Mouse (Mus musculus): ENCODE measurements at regions not wholly inside any gene's neighbourhood (a gene's known extent, or its start where the extent isn't known, plus 50 kb on each side); places are given as distances from the start of the nearest gene placed in this dataset.

DNA sequence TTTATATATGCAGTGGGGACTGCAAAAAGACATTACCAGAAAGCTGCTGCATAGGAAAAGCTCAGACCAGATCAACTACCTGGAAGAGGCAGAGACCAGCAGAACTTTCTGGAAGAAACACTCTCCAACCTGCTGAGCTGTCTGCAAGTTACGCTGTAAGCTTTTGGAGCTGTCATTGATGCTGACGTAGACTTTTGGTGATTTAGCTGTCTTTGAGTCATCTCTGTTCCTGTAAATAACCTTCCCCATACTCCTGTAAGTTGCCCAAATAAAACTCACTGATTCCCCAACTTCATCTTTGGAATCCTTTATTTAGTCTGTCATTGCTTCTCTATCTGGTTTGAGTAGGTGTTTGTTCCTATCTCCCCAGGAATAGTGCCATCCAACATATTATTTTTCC, 218.5 kb upstream of the Gbe1 start:
- H3K27me3 ChIP-seq (ENCODE audit: control insufficient read depth, insufficient read depth, low read length, poor library complexity, severe bottlenecking) = no peaks in the 10 kb centered on the region
- no peaks in the 10 kb centered on the region for H3K4me1 ChIP-seq (ENCODE audit: control insufficient read depth, insufficient read depth, low read length)
- no peak overlapping the region for H3K9ac ChIP-seq (ENCODE audit: low read depth, poor library complexity, severe bottlenecking)
- H3K27ac ChIP-seq (ENCODE audit: insufficient read depth, low read length) = no peak overlapping the region
- H3K9me3 ChIP-seq (replicated peaks; ENCODE audit: control insufficient read depth, insufficient read depth, low read length, poor library complexity, severe bottlenecking) = no peaks in the 10 kb centered on the region
- H3K36me3 ChIP-seq (ENCODE audit: control insufficient read depth, insufficient read depth, low read length, poor library complexity, severe bottlenecking) = no peaks in the 10 kb centered on the region
- H3K4me3 ChIP-seq (ENCODE audit: low read depth, low read length) = no peak overlapping the region
- TF ChIP-seq POLR2A (IDR thresholded peaks at IDR 0.05; ENCODE audit: insufficient read depth, low read length) (no peak), CTCF (IDR thresholded peaks at IDR 0.05; ENCODE audit: low read depth, low read length) (no peak), EP300 (IDR thresholded peaks at IDR 0.05; ENCODE audit: insufficient read depth, low read depth, low read length) (no peak)

DNA sequence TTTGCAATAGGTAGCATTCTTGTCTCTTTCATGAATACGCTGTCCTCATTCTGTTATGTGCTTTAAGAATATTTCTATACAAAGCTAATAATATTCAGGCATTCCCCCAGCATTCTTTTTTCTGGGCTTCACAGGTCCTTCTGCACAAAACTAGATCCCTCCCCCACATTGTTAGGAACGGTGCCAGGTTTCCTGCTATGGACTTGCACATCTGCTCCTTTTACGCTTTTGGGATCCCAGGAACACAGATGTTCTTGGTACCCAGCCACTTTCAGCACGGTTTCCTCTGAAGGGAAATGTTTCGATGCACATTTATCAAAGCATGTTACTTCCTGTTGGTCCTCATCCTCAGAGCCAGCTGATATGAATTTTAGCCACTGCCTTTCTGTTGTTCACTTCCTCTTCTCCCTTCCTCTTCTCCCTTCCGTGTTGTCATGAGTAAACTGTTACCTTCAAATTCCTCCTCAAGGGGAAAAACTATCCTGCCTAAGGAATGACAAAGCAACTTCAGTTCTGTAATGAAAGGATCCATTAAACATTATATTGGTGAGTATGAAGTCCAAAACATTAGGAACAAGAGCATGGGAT, 209.9 kb upstream of the Gbe1 start:
- no peak overlapping the region for H3K27ac ChIP-seq (ENCODE audit: insufficient read depth, low read length)
- TF ChIP-seq EP300 (IDR thresholded peaks at IDR 0.05; ENCODE audit: insufficient read depth, low read depth, low read length) (no peak), CTCF (IDR thresholded peaks at IDR 0.05; ENCODE audit: low read depth, low read length) (no peak), POLR2A (IDR thresholded peaks at IDR 0.05; ENCODE audit: insufficient read depth, low read length) (no peak)
- no peaks in the 10 kb centered on the region for H3K9me3 ChIP-seq (replicated peaks; ENCODE audit: control insufficient read depth, insufficient read depth, low read length, poor library complexity, severe bottlenecking)
- no peak overlapping the region for H3K4me3 ChIP-seq (ENCODE audit: low read depth, low read length)
- H3K4me1 ChIP-seq (ENCODE audit: control insufficient read depth, insufficient read depth, low read length) = no peaks in the 10 kb centered on the region
- no peak overlapping the region for H3K9ac ChIP-seq (ENCODE audit: low read depth, poor library complexity, severe bottlenecking)
- H3K27me3 ChIP-seq (ENCODE audit: control insufficient read depth, insufficient read depth, low read length, poor library complexity, severe bottlenecking) = no peaks in the 10 kb centered on the region
- H3K36me3 ChIP-seq (ENCODE audit: control insufficient read depth, insufficient read depth, low read length, poor library complexity, severe bottlenecking) = no peaks in the 10 kb centered on the region

DNA sequence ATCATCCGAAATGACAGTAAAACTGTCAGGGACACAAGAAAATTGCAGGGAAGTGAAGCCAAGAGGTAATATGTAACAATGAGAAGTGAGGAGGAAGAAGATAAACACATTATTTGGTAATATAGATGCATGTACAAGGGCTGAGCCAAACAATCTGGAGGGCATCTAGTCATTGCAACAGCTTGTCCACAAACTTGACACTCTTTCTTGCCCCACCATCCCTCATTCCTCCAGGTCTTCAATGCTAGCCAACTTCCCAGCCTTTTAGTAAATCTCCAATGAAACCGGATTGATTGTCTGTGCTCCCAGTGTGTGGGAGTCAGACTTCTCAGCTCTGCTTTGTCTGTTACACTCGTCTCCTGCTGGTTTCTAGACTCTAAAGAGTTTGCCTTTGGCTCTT, 172.3 kb upstream of the Gbe1 start:
- H3K4me1 ChIP-seq (ENCODE audit: control insufficient read depth, insufficient read depth, low read length) = no peaks in the 10 kb centered on the region
- H3K4me3 ChIP-seq (ENCODE audit: low read depth, low read length) = no peak overlapping the region
- no peaks in the 10 kb centered on the region for H3K36me3 ChIP-seq (ENCODE audit: control insufficient read depth, insufficient read depth, low read length, poor library complexity, severe bottlenecking)
- TF ChIP-seq CTCF (IDR thresholded peaks at IDR 0.05; ENCODE audit: low read depth, low read length) (no peak), EP300 (IDR thresholded peaks at IDR 0.05; ENCODE audit: insufficient read depth, low read depth, low read length) (no peak), POLR2A (IDR thresholded peaks at IDR 0.05; ENCODE audit: insufficient read depth, low read length) (no peak)
- H3K27me3 ChIP-seq (ENCODE audit: control insufficient read depth, insufficient read depth, low read length, poor library complexity, severe bottlenecking) = no peaks in the 10 kb centered on the region
- no peak overlapping the region for H3K9ac ChIP-seq (ENCODE audit: low read depth, poor library complexity, severe bottlenecking)
- no peaks in the 10 kb centered on the region for H3K9me3 ChIP-seq (replicated peaks; ENCODE audit: control insufficient read depth, insufficient read depth, low read length, poor library complexity, severe bottlenecking)
- H3K27ac ChIP-seq (ENCODE audit: insufficient read depth, low read length) = no peak overlapping the region

DNA sequence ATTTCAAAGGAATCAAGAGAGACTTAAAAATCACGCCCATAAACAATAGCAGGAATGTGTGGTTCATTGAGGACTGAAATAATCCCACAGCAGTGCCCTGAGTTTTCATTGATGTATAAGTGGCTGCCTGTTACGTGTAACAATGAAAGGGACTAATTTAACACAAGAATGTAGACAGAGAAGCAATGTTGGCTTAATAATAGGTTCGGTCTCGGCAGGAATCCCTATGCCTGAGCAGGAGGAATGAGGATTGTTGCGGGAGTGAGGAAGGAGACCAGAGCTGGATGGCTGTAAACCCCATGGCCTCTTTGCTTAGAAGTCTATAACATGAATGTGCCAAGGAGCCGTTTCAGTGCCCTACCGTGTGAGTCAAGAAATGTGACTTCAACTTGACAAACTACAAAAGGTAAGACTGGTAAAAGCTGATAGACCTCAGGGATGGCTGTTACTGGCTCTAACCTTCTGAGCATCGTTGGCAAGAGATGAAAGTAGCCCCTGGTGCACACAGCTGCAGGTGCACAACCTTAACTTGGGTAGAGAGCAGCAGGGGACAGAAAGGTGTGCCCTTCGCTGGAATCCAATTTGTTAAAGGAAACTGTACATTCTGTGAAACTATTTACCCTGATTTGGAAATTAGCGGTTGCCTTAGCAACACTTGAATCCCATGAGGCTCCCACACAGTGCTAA, 165.9 kb upstream of the Gbe1 start:
- Histone ChIP-seq H3K4me1 (ENCODE audit: control insufficient read depth, insufficient read depth, low read length) (no peaks in the 10 kb centered on the region), H3K9me3 (replicated peaks; ENCODE audit: control insufficient read depth, insufficient read depth, low read length, poor library complexity, severe bottlenecking) (no peaks in the 10 kb centered on the region), H3K36me3 (ENCODE audit: control insufficient read depth, insufficient read depth, low read length, poor library complexity, severe bottlenecking) (no peaks in the 10 kb centered on the region), H3K27me3 (ENCODE audit: control insufficient read depth, insufficient read depth, low read length, poor library complexity, severe bottlenecking) (no peaks in the 10 kb centered on the region), H3K27ac (ENCODE audit: insufficient read depth, low read length) (no peak overlapping the region), H3K4me3 (ENCODE audit: low read depth, low read length) (no peak overlapping the region), H3K9ac (ENCODE audit: low read depth, poor library complexity, severe bottlenecking) (no peak overlapping the region)
- TF ChIP-seq POLR2A (IDR thresholded peaks at IDR 0.05; ENCODE audit: insufficient read depth, low read length) (no peak), CTCF (IDR thresholded peaks at IDR 0.05; ENCODE audit: low read depth, low read length) (no peak), EP300 (IDR thresholded peaks at IDR 0.05; ENCODE audit: insufficient read depth, low read depth, low read length) (no peak)

DNA sequence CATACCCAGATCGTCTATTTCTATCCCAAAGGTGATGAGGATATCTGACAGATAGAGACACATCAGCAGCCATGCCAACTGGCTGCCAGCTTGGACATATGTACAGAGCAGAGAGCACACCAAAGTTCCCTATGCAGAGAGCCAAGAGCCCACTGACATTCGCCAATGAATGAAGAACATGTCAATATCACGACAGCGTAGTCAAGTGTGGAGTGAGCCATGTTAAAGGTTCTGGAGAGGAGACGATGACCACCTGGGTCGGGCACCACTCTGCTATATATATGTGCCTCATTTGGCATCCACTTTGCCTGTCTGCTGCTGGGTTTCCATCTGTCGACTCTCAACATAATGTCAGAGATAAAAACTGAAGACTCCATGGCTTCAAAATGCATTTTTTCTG, 159.2 kb upstream of the Gbe1 start:
- no peaks in the 10 kb centered on the region for H3K36me3 ChIP-seq (ENCODE audit: control insufficient read depth, insufficient read depth, low read length, poor library complexity, severe bottlenecking)

DNA sequence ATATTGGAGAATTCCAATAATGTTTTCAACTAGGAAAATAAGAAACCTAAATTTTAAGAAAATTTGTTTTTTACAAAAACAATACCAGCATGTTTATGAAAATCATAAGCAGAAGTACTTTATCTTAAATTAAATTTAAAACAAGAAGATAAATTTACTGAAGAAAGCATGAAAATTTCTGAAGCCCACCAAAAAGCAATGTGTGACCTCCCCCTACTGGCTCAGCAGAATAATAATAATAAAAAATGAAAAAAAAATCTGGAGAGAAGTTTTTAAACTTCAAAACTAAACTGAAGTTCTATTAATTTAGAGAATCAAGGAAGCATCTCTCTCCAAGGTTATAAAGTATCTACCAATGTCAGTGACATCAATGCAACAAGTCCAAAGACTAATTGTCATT, 153.2 kb upstream of the Gbe1 start:
- H3K27me3 ChIP-seq (ENCODE audit: control insufficient read depth, insufficient read depth, low read length, poor library complexity, severe bottlenecking) = no peaks in the 10 kb centered on the region
- H3K4me3 ChIP-seq (ENCODE audit: low read depth, low read length) = no peak overlapping the region
- no peak overlapping the region for H3K27ac ChIP-seq (ENCODE audit: insufficient read depth, low read length)
- no peaks in the 10 kb centered on the region for H3K9me3 ChIP-seq (replicated peaks; ENCODE audit: control insufficient read depth, insufficient read depth, low read length, poor library complexity, severe bottlenecking)
- no peaks in the 10 kb centered on the region for H3K4me1 ChIP-seq (ENCODE audit: control insufficient read depth, insufficient read depth, low read length)
- no peaks in the 10 kb centered on the region for H3K36me3 ChIP-seq (ENCODE audit: control insufficient read depth, insufficient read depth, low read length, poor library complexity, severe bottlenecking)
- TF ChIP-seq CTCF (IDR thresholded peaks at IDR 0.05; ENCODE audit: low read depth, low read length) (no peak), POLR2A (IDR thresholded peaks at IDR 0.05; ENCODE audit: insufficient read depth, low read length) (no peak), EP300 (IDR thresholded peaks at IDR 0.05; ENCODE audit: insufficient read depth, low read depth, low read length) (no peak)
- H3K9ac ChIP-seq (ENCODE audit: low read depth, poor library complexity, severe bottlenecking) = no peak overlapping the region

More for the DNA sequence above, 159.2 kb upstream of the Gbe1 start:
- no peaks in the 10 kb centered on the region for H3K4me1 ChIP-seq (ENCODE audit: control insufficient read depth, insufficient read depth, low read length)
- no peaks in the 10 kb centered on the region for H3K27me3 ChIP-seq (ENCODE audit: control insufficient read depth, insufficient read depth, low read length, poor library complexity, severe bottlenecking)
- H3K9me3 ChIP-seq (replicated peaks; ENCODE audit: control insufficient read depth, insufficient read depth, low read length, poor library complexity, severe bottlenecking) = no peaks in the 10 kb centered on the region
- TF ChIP-seq CTCF (IDR thresholded peaks at IDR 0.05; ENCODE audit: low read depth, low read length) (no peak), POLR2A (IDR thresholded peaks at IDR 0.05; ENCODE audit: insufficient read depth, low read length) (no peak), EP300 (IDR thresholded peaks at IDR 0.05; ENCODE audit: insufficient read depth, low read depth, low read length) (no peak)
- H3K9ac ChIP-seq (ENCODE audit: low read depth, poor library complexity, severe bottlenecking) = no peak overlapping the region
- H3K27ac ChIP-seq (ENCODE audit: insufficient read depth, low read length) = no peak overlapping the region
- no peak overlapping the region for H3K4me3 ChIP-seq (ENCODE audit: low read depth, low read length)

Data from ES-Bruce4 (cell line).